23 mouse cellular contexts compared by ENCODE assay signal in genomic region chr4:90218520-90218919, GRCm38 (mm10). TPM values are rescaled to one million over a fixed set of nuclear protein-coding genes. Genes with fewer than 3 reads are reported as not detected.
"Had no signal": no experiment of that assay in that cellular context is flagged by ENCODE, and none has a peak within 500 bp of the region (broad histone marks: within the 10 kb centered on the region; RNA-seq: fewer than 3 reads in every experiment).

Gene Zfp352 (plus strand): TSS chr4:90218820.

- H3K27ac ChIP-seq: neural tube, embryonic 13.5 days; neural tube, embryonic 15.5 days; stomach, embryonic 15.5 days; stomach, postnatal 0 days had no signal

- H3K4me1 ChIP-seq: neural tube, embryonic 13.5 days; neural tube, embryonic 15.5 days; stomach, embryonic 15.5 days had no signal

- H3K36me3 ChIP-seq: neural tube, embryonic 13.5 days; neural tube, embryonic 15.5 days; stomach, embryonic 15.5 days had no signal

- H3K27me3 ChIP-seq: neural tube, embryonic 13.5 days; neural tube, embryonic 15.5 days; stomach, embryonic 15.5 days had no signal

- H3K4me2 ChIP-seq: neural tube, embryonic 13.5 days; neural tube, embryonic 15.5 days; stomach, embryonic 15.5 days had no signal

- H3K4me3 ChIP-seq: neural tube, embryonic 13.5 days; neural tube, embryonic 15.5 days; stomach, embryonic 15.5 days had no signal

- H3K9me3 ChIP-seq: neural tube, embryonic 13.5 days; neural tube, embryonic 15.5 days; stomach, embryonic 15.5 days had no signal

- H3K9ac ChIP-seq: neural tube, embryonic 13.5 days; neural tube, embryonic 15.5 days; stomach, embryonic 15.5 days had no signal

- DNase-seq: retina, postnatal 1 day; right cerebral cortex, adult 18-20 months; right cerebral cortex, postnatal 14 days; right cerebral cortex, postnatal 25 days; right cerebral cortex, postnatal 4 days; spleen, adult 18-20 months; thymus, adult 18-20 months; thymus, adult 2 months; thymus, postnatal 14 days; thymus, postnatal 25 days; thymus, postnatal 36 days; thymus, postnatal 4 days had no signal

RNA-seq across cellular contexts. Expression of gene Zfp352, which starts in this region (rescaled TPM):
- polyA plus RNA-seq: neural tube, embryonic 13.5 days; neural tube, embryonic 14.5 days; neural tube, embryonic 15.5 days; small intestine, adult 2 months; spleen, adult 2 months; stomach, embryonic 14.5 days; stomach, embryonic 15.5 days; stomach, embryonic 16.5 days; stomach, postnatal 0 days; thymus, adult 2 months; thymus, postnatal 0 days; urinary bladder, adult 2 months had no signal
